Mouse (Mus musculus) embryo, embryonic 11 days (tissue): ENCODE measurements around the gene Sorbs1.

ENCODE experiments used
- DNase-seq: peaks from one replicate; pipeline ENCODE4 v3.0.0-alpha.2; 2015

The Sorbs1 gene

DNA sequence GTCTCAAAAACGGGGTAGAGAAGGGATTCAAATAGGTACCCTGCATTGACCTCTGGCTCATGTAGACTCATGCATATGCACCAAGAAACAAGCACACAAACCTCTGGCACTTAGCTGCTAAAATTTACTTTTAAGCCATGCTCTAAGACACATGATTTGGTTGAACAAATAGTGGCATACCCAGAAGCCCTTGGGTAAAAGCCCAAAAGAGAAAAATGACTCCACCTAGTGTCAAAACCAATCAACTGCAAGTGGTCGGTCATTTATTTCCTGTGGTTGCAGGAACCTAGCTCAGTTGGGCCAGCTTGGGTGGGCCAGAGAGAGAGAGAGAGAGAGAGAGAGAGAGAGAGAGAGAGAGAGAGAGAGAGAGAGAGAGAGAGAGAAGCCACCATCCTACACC, 109.0 kb downstream of the Sorbs1 start:
- no peak for DNase-seq

- DNase-seq, result no peak
Observed at GRCm38 (mm10) chr19:40403999-40404398, 109.6 kb downstream of the Sorbs1 start.

GRCm38 (mm10) chr19:40402155-40402963, 111.2 kb downstream of the Sorbs1 start:
- no peak for DNase-seq

DNA sequence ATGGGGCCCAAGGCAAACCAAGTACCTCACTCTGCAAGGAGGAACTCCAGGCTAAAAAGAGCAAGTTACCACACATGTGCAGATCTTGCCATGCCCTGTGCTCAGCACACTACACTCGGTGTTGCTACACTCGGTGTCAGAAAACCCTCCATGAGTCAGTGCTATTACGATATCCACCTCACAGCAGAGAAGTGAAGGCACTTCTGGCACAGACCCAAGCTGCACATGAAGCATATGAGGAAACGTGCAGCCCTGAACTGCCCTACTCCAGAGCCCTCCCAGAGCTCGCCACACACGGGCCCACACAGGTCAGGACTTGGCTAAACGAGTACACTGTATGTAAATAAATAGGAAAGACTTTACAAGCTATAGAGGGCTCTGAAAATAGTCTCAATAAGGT, 112.4 kb downstream of the Sorbs1 start:
- DNase-seq, result no peak

DNA sequence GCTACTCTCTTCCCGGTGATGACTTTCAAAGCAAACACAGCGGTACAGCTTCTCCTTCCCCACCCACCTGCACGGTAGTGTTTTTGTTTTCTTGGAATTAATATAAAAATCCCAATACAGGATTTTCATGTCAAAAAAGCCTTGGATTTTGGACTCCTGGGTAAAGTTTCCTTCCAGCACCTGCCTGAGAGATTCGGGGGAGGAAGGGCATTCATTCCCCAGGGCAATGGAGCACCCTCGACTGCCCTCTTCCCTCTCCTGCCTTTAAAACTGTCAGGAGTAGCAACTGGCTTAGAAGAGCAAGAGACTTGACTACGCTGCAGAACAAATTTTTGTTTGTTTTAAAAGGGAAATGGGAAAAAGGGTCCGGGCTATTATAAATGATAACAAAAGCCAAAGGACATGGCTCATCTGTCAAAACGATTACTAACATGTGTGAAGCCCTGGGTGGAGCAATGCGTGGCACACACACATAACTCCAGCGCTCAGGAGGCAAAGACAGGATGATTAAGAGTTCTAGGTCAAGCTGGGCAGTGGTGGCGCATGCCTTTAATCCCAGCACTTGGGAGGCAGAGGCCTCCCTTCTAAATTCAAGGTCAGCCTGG, 113.1 kb downstream of the Sorbs1 start:
- DNase-seq, result peak; percentile 42

GRCm38 (mm10) chr19:40395757-40396661, 117.6 kb downstream of the Sorbs1 start:
- DNase-seq, result no peak

- no peak for DNase-seq
Observed at GRCm38 (mm10) chr19:40395321-40395695, 118.3 kb downstream of the Sorbs1 start.

DNA sequence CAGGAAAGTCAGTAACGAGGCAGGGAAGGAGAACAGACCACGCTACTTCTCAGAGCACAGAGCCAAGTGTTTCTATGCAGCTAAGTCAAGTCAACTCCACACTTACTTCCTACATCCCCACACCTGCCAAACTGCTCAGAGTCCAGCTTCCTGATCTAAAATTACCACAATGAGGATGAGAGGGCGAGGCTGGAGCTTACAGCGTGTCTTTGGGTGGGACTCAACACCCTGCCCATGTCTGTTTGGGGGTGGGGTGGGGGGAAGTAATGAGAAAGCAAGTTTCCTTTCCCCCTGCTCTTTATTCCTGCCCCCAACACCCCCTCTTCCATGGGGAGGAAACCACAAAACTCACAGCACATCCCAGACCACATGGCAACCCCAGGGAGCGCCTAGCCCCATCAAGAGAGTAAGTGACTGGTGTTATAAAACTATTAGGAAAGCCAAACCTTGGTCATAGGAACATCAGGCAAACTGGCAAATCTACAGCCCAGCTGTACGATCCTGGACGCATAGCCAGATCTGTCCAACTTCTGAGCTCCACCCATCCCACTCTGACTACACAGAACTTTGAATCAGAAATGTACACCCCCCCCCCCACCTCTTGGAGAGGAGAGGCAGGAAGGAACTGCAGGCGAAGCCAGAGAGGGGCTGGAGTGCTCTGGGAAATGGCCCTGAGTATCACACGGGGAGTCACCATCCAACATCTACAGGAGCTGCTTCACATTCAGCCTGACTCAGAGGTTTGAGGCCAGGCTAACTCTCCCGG, 118.8 kb downstream of the Sorbs1 start:
- DNase-seq, result no peak

GRCm38 (mm10) chr19:40392795-40393392, 120.7 kb downstream of the Sorbs1 start:
- DNase-seq, result no peak

DNA sequence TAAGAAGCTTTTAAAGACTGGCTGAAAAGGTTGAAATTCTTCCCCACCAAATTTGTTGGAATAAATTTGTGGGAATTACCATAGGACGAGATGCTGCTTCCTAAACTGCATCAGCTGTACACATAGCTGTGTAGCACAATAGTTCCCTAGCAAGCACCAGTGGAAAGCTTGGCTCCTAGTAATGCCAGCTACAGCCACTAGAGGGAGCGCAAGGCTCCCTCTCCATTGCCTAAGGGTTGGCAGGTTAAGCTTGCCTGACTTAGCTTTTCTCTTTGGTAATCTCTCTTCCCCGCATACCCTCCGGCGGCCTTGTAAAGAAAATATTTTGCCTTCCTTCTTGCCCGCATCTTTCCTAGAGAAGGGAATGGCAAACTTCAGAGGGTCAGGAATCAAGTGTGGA, 122.1 kb downstream of the Sorbs1 start:
- peak; percentile 77 for DNase-seq

DNA sequence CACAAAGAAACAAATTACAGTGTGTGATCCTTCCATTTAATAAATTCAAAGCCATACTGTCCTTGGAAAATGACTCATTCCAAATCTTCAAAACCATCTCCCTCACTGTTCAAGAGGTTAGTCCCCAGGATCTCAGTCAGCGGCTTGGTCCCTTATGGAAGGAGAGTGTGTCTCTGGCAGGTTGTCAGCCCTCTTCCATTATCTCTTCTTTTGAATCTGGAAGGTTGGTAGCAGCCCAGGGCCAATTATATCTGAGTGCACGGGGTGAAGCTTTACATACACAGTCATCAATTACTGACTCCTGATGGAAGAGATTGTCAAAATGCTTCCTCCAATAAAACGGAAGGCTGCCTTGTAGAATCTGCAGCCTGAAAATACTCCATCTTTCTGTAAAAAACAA, 126.7 kb downstream of the Sorbs1 start:
- no peak for DNase-seq

DNA sequence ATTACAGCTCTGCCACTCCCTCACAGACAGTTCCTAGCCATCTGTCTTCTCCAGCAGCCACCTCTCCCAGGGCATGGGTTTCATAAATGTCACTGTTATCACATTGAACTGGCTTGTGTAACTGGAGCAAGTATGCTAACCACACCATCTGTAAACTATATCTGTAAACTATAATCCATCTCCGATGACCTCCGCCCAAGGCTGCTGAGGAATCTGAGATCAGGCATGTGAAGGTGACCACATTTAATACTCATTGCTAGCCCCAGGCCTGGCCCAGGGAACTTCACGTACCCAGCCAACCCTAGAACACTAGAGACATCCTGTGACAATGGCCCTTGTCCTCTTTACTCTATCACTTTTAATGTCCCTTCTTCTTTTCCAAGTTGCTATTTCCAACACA, 128.2 kb downstream of the Sorbs1 start:
- no peak for DNase-seq

GRCm38 (mm10) chr19:40383931-40384330, 129.6 kb downstream of the Sorbs1 start:
- no peak for DNase-seq

DNA sequence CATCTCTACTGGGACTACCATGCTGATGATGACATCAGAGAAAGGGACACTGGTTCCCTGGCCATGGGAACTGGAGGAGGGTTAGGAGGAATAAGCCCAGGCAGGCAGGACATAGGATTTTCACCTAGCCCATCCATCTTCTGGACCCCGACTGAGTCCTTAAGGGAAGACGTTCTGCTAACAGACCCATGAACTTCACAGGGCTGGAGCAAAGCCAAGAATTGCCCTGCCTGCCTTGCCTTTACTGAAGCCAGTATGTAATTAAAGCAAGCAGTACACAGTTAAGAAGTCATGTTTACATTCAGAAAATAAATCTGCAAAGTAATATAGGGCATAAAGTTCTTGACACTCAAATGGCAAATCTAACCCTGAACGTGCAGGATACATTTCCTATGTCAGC, 132.9 kb downstream of the Sorbs1 start:
- no peak for DNase-seq

DNA sequence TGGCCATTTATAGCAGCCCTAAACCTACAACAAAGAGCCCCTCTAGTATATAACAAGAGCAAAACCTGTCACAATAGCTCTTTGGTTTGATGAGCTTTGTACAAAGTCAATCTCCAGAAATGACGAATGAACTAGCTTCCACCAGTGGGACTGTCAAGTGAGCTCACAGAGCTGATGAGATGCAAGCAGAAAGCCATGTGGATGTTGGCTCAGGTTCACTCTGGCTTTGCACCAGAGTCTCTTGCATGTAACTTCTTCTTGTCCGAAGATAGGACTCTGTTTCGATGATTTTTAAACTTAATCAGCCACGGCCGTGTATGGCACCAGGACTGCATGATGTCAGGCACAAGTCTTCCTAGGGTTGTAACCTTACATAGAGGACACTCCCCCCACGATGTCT, 133.6 kb downstream of the Sorbs1 start:
- DNase-seq, result no peak

DNA sequence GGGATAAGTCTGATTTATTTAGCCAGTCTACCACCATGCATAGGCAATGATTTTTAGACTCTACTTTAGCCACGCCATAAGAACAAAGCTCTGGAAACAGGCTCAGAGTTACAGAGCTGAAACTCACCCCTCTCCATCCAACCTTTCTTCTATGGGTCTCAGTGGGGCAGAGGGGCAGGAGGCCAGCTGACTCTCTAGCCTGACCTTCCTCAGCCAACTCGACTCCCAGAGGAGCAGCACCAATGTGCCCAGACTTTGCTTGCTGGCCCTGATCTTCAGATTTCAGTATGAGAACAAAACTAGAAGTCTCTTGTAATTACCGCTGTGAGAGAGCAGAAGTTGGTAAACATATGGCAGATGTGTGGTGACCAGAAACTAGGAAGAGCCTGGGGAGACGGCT, 134.5 kb downstream of the Sorbs1 start:
- DNase-seq, result no peak

DNA sequence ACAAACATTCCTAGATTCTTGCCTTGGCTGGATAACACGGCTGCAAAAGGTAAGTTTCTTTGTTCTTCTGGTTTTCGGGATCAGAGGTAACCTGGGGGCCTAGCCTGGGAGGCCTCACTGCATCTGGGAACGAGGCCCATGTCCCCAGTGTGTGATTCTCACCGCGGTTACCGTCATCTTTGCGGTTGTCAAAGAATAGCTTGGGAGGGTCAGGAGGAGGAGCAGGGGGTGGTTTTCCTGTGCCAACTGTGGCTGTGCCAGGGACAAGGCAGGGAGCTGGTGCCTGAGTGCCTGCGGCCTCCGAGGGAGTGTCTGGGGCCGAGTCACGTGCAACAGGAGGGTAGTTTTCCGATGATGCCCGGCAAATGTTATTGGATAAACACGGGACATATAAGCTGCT, 135.9 kb downstream of the Sorbs1 start:
- no peak for DNase-seq

DNA sequence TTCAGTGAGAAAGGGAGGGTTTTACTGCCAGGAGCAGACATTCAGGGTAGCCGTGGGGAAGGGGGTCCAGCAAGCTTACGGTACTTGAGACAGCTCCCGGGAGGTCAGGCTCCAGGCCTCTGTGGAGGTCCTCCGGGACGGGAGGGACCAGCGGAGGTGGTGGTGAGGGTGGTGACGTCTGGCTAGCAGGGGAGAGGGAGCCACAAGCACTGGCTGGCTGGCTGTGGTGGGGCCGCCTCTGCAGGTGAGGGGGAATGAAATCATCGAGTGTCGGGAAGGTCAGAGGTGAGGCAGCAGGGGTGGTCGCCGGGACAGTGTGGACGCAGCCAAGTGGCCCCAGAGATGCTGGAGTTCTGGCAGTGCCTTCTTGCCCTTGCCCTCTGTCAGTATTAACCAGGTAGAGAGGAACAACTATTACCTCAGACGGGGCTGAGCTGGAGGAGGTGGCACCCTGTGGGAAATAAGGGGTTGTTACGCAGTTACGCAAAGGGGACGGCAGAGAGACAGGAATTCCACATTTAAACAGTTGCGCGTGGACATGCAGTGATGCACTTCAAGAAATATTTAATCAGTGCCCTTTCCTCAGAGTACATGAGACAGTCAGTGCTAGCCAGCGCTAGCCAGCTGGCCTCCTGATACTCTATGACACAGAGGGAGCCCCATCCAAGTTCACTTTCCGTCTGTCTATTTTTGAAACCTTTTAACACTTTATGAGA, 136.9 kb downstream of the Sorbs1 start:
- no peak for DNase-seq

- no peak for DNase-seq
Observed at GRCm38 (mm10) chr19:40374720-40375119, 138.9 kb downstream of the Sorbs1 start.

DNA sequence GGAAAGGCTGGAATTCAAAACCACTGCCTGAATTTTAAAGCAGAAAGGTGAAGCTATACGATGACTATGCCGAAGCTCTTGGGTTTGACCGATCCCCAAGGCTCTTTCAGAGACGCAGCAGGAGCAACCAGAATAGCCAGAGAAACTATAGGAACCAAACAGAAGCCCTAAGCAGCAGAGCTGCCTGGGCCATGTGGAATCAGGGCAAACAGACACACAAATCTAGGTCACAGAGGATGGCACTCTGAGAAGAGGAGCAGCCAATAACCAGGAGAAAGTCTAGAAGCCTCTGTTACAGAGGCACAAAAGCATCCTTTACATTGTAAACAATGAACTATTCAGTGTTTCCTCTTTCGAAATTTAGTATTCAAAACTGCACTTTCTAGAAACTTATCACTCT, 140.9 kb downstream of the Sorbs1 start:
- DNase-seq, result no peak

- DNase-seq, result no peak
Observed at GRCm38 (mm10) chr19:40371866-40372265, 141.7 kb downstream of the Sorbs1 start.
